18 mouse cellular contexts compared by ENCODE assay signal in genomic region chr8:12004241-12004640, GRCm38 (mm10).
"Had no signal": no experiment of that assay in that cellular context is flagged by ENCODE, and none has a peak within 500 bp of the region (broad histone marks: within the 10 kb centered on the region; RNA-seq: fewer than 3 reads in every experiment).

No protein-coding gene starts in this region.

- H3K9me3 ChIP-seq: liver, embryonic 15.5 days; lung, embryonic 15.5 days; megakaryocyte, embryonic 14.5 days; neural tube, embryonic 12.5 days; stomach, embryonic 15.5 days had no signal

- H3K4me1 ChIP-seq: liver, embryonic 15.5 days; lung, embryonic 15.5 days; megakaryocyte, embryonic 14.5 days; stomach, embryonic 15.5 days had no signal

- DNase-seq: liver, postnatal 0 days; lung, adult 2 months; lung, postnatal 14 days; lung, postnatal 36 days; right cerebral cortex, postnatal 14 days; thymus, adult 2 months; thymus, postnatal 25 days; thymus, postnatal 4 days had no signal

- H3K9ac ChIP-seq: liver, embryonic 15.5 days; liver, postnatal 0 days; lung, embryonic 15.5 days; neural tube, embryonic 12.5 days; stomach, embryonic 15.5 days had no signal

- H3K27ac ChIP-seq: liver, embryonic 15.5 days; lung, embryonic 15.5 days; macrophage; neural tube, embryonic 12.5 days; stomach, embryonic 15.5 days; stomach, postnatal 0 days had no signal

- H3K36me3 ChIP-seq: liver, embryonic 15.5 days; lung, embryonic 15.5 days; neural tube, embryonic 12.5 days; stomach, embryonic 15.5 days had no signal

- H3K4me2 ChIP-seq: liver, embryonic 15.5 days; lung, embryonic 15.5 days; midbrain, embryonic 11.5 days; neural tube, embryonic 12.5 days; stomach, embryonic 15.5 days had no signal

- ATAC-seq: liver, postnatal 0 days; lung, postnatal 0 days; midbrain, embryonic 16.5 days had no signal

- H3K4me3 ChIP-seq: liver, embryonic 15.5 days; lung, embryonic 15.5 days; megakaryocyte, embryonic 14.5 days; neural tube, embryonic 12.5 days; stomach, embryonic 15.5 days had no signal
